Mouse (Mus musculus): Measurements from ENCODE around the gene Spaca6. TPM values are rescaled to one million over a fixed set of nuclear protein-coding genes. Genes with fewer than 3 reads are reported as not detected.
"Not testable (repeated sequence)": the region's sequence is repeated elsewhere in the genome, so short reads cannot be mapped to it uniquely, and the experiment has no call there.

Spaca6 gene
- polyA plus RNA-seq, 1 experiment from 2014 or later = 38.9 TPM

DNA sequence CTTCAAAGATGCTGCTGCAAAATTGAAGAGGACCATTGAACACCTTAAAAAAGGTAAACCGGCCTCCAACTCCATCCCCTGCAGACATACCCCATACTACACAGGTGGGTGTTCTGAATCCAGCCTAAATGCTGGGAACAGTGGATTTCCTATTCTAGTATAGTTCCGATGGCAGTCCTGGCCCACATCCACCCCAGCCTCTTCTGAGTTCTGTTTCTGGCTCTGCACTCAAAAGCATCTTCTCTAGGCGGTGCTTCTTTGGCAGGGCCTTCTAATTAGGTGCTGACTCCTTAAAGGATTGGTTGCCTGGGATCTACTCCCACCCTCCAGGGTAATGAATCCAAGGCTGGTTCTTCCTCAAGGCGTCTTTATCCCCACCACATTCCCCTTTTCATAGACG lies 9.1 kb downstream of the Spaca6 start:
- H3K9ac ChIP-seq = no peak overlapping the region
- WGBS = 66% methylated on average over 5 of the region's 5 CpGs
- no peak overlapping the region for H3K27ac ChIP-seq (ENCODE audit: low read depth)
- no peaks in the 10 kb centered on the region for H3K27me3 ChIP-seq (ENCODE audit: insufficient read depth, low read length)
- peaks cover 30% of the 10 kb centered on the region for H3K4me1 ChIP-seq (ENCODE audit: insufficient read depth)
- ATAC-seq (ENCODE audit: insufficient read depth) (no peak), DNase-seq (peak; percentile 31)
- no peak overlapping the region for H3K4me2 ChIP-seq
- H3K36me3 ChIP-seq (ENCODE audit: insufficient read depth) = peaks cover 79% of the 10 kb centered on the region
- H3K9me3 ChIP-seq (ENCODE audit: low read depth, low read length) = no peaks in the 10 kb centered on the region
- no peak for TF ChIP-seq CTCF (IDR thresholded peaks at IDR 0.05; ENCODE audit: low read depth)
- no peak overlapping the region for H3K4me3 ChIP-seq (ENCODE audit: low read depth, low read length)

DNA sequence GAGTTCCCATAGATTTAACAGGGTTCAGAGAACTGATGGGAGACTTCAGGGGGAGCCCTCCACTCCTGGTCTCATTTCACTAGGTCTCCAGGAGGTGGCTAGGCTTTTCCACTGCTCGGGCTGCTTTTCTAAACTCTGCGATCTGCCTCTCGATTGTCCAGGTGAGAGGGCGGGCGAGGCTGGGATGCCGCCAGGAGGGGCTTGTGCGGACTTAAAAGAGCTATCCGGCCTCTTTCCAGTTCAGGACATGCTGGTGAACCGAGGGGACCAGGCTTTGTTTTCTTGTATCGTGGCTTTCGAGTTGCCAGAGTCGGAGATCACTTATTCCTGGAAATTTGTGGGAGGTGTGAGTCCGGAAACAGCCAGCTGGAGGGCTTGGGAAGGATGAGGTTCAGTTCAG lies 10.5 kb downstream of the Spaca6 start:
- H3K4me1 ChIP-seq (ENCODE audit: insufficient read depth) = peaks cover 26% of the 10 kb centered on the region
- WGBS = 7% methylated on average over 13 of the region's 13 CpGs
- H3K4me2 ChIP-seq = peak overlapping the region; percentile 67
- H3K9ac ChIP-seq = peak overlapping the region; percentile 13
- H3K36me3 ChIP-seq (ENCODE audit: insufficient read depth) = peaks cover 72% of the 10 kb centered on the region
- DNase-seq (no peak), ATAC-seq (ENCODE audit: insufficient read depth) (peak; percentile 5; the same call in 1 of the 2 replicates)
- H3K4me3 ChIP-seq (ENCODE audit: low read depth, low read length) = peak overlapping the region; percentile 35
- H3K27ac ChIP-seq (ENCODE audit: low read depth) = peak overlapping the region; percentile 73
- peak; percentile 17; the same call in 1 of the 2 replicates for TF ChIP-seq CTCF (IDR thresholded peaks at IDR 0.05; ENCODE audit: low read depth)
- no peaks in the 10 kb centered on the region for H3K27me3 ChIP-seq (ENCODE audit: insufficient read depth, low read length)
- H3K9me3 ChIP-seq (ENCODE audit: low read depth, low read length) = no peaks in the 10 kb centered on the region

DNA sequence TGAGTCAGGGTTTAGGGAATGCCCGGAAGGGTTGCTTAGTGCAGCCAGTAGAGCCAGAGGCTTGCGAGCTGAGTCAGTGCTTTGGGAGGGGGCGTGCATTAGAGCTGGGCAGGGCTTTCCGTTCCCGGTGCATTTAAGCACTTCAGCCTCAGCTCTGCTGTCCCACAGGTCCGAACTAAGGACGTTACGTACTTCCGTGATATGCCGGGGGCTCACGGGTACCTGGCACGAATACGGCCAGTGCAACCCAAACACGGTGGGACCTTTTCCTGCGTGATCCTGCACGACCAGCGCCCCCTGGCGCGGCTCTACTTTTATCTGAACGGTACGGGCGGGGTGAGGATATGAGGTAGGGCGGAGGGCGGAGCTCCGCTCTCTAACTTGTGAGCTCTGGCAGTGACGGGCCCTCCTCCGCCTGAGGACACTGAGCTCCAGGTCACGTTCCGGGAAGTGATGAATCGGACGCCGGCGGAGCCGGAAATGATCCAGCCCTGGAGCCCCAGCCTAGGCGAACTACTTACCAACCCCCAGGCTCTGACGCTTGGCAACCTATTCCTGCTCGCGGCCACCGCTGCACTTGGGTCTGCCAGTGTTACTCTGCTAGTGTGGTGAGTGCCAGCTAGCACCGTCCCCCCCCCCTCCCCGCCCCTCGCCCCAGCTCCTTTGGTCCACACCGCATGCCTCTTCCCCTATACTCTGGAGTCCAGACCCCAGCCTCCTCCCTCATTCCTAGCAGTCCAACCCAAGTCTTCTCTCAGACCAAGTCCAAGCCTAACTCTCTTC lies 11.2 kb downstream of the Spaca6 start:
- ATAC-seq (ENCODE audit: insufficient read depth) (peak; percentile 96), DNase-seq (peak; percentile 96)
- peak overlapping the region; percentile 56 for H3K9ac ChIP-seq
- WGBS = under 1% methylated on average over 43 of the region's 43 CpGs
- H3K4me3 ChIP-seq (ENCODE audit: low read depth, low read length) = peak overlapping the region; percentile 35
- peak overlapping the region; percentile 67 for H3K4me2 ChIP-seq
- peak; percentile 81 for TF ChIP-seq CTCF (IDR thresholded peaks at IDR 0.05; ENCODE audit: low read depth)
- H3K27me3 ChIP-seq (ENCODE audit: insufficient read depth, low read length) = no peaks in the 10 kb centered on the region
- peaks cover 67% of the 10 kb centered on the region for H3K36me3 ChIP-seq (ENCODE audit: insufficient read depth)
- peaks cover 26% of the 10 kb centered on the region for H3K4me1 ChIP-seq (ENCODE audit: insufficient read depth)
- H3K27ac ChIP-seq (ENCODE audit: low read depth) = peak overlapping the region; percentile 73
- H3K9me3 ChIP-seq (ENCODE audit: low read depth, low read length) = no peaks in the 10 kb centered on the region

GRCm38 (mm10) chr17:17839276-17839675 lies 12.3 kb downstream of the Spaca6 start:
- Histone ChIP-seq H3K4me1 (ENCODE audit: insufficient read depth) (peaks cover 19% of the 10 kb centered on the region), H3K4me2 (no peak overlapping the region; the same call in 1 of the 2 replicates), H3K9ac (no peak overlapping the region), H3K27ac (ENCODE audit: low read depth) (no peak overlapping the region), H3K36me3 (ENCODE audit: insufficient read depth) (peaks cover 56% of the 10 kb centered on the region), H3K27me3 (ENCODE audit: insufficient read depth, low read length) (no peaks in the 10 kb centered on the region), H3K4me3 (ENCODE audit: low read depth, low read length) (no peak overlapping the region), H3K9me3 (ENCODE audit: low read depth, low read length) (no peaks in the 10 kb centered on the region)
- no peak for ATAC-seq (ENCODE audit: insufficient read depth)
- DNase-seq = no peak
- no peak for TF ChIP-seq CTCF (IDR thresholded peaks at IDR 0.05; ENCODE audit: low read depth)
- WGBS = 89% methylated on average over 2 of the region's 2 CpGs

- H3K27me3 ChIP-seq (ENCODE audit: insufficient read depth, low read length) = no peaks in the 10 kb centered on the region
- no peak overlapping the region for H3K9ac ChIP-seq
- TF ChIP-seq CTCF (IDR thresholded peaks at IDR 0.05; ENCODE audit: low read depth) = no peak
- no peak overlapping the region for H3K27ac ChIP-seq (ENCODE audit: low read depth)
- 89% methylated on average over 7 of the region's 7 CpGs for WGBS
- ATAC-seq (ENCODE audit: insufficient read depth) (no peak), DNase-seq (no peak)
- no peak overlapping the region for H3K4me3 ChIP-seq (ENCODE audit: low read depth, low read length)
- no peak overlapping the region for H3K4me2 ChIP-seq
- no peaks in the 10 kb centered on the region for H3K9me3 ChIP-seq (ENCODE audit: low read depth, low read length)
- H3K36me3 ChIP-seq (ENCODE audit: insufficient read depth) = peaks cover 48% of the 10 kb centered on the region
- peaks cover 6% of the 10 kb centered on the region for H3K4me1 ChIP-seq (ENCODE audit: insufficient read depth)
These were observed 13.8 kb downstream of the Spaca6 start for GRCm38 (mm10) chr17:17840796-17841195.

DNA sequence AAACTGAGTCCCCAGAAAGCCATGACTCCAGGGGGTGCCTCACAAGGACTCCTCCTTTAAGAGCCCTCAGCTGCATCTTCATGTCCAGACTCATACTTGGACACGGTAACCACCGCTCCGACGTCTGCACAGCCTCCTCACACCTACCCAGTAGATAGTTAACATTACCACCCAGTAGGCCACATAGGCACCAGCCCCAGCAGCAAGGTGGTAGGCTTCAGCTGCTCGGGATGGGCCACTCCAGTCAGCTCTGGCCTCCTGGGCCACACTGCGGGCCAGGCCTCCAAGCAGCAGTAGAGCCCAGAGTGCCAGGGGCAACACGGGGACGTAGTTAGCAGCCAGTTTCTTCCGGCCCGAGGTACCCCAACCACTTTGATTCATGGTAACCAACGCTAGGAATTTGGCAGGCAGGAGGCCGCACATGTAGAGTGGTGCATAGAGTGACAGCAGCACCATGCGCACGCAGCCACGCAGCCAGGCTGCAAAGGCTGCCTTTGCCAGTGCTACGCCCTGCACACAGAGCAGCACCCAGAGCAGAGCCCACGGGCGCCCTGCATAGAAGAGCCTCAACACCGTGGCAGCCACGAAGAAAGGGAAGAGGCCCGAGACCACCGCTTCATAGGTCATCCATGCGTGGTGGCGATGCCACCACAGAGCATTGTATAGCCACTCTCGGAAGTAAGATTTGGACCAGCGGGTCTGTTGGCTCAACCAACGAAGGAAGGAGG lies 16.7 kb downstream of the Spaca6 start:
- WGBS = 66% methylated on average over 27 of the region's 27 CpGs

DNA sequence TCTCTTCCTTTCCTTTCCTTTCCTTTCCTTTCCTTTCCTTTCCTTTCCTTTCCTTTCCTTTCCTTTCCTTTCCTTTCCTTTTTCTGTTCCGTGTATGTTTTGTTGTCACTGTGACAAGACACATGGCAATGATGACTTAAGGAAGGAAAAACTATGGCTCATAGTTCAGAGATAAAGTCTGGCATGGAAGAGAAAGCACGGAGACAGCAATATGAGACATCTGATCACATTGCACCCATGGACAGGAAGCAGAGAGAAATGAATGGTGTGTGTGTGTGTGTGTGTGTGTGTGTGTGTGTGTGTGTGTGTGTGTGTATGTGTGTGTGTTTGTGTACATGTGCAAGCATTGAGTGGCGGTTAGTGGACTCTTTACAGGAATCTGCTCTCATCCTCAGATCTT lies 17.6 kb downstream of the Spaca6 start:
- H3K27me3 ChIP-seq (ENCODE audit: insufficient read depth, low read length); DNase-seq; H3K9ac ChIP-seq; H3K4me3 ChIP-seq (ENCODE audit: low read depth, low read length); ATAC-seq (ENCODE audit: insufficient read depth); H3K4me1 ChIP-seq (ENCODE audit: insufficient read depth); H3K9me3 ChIP-seq (ENCODE audit: low read depth, low read length); H3K27ac ChIP-seq (ENCODE audit: low read depth); H3K4me2 ChIP-seq: not testable (repeated sequence)
- WGBS = 64% methylated on average over 3 of the region's 3 CpGs
- peaks cover 32% of the 10 kb centered on the region for H3K36me3 ChIP-seq (ENCODE audit: insufficient read depth)

More for the DNA sequence above, 16.7 kb downstream of the Spaca6 start:
- Histone ChIP-seq H3K4me1 (ENCODE audit: insufficient read depth) (no peaks in the 10 kb centered on the region), H3K27me3 (ENCODE audit: insufficient read depth, low read length) (no peaks in the 10 kb centered on the region), H3K9me3 (ENCODE audit: low read depth, low read length) (no peaks in the 10 kb centered on the region), H3K4me2 (no peak overlapping the region), H3K4me3 (ENCODE audit: low read depth, low read length) (no peak overlapping the region), H3K9ac (no peak overlapping the region), H3K36me3 (ENCODE audit: insufficient read depth) (peaks cover 37% of the 10 kb centered on the region), H3K27ac (ENCODE audit: low read depth) (no peak overlapping the region)
- ATAC-seq (ENCODE audit: insufficient read depth) (peak; percentile 66), DNase-seq (no peak)
- no peak for TF ChIP-seq CTCF (IDR thresholded peaks at IDR 0.05; ENCODE audit: low read depth)
